Mouse (Mus musculus) ES-E14 (cell line): ENCODE measurements around the gene Mad1l1. TPM values are rescaled to one million over a fixed set of nuclear protein-coding genes. Genes with fewer than 3 reads are reported as not detected.

Experiments
- DNase-seq: peaks from one replicate; pipeline ENCODE4 v3.0.0-alpha.2; 2013; ENCODE audit warnings: low read depth, low spot score
- H3K27ac ChIP-seq: 2 replicates; pipeline ENCODE4 v1.5.1; 2012; ENCODE audit warnings: low read depth, mild to moderate bottlenecking, low read length, moderate library complexity, mixed read lengths; ENCODE audit not compliant: poor library complexity, insufficient read depth, severe bottlenecking
- H3K36me3 ChIP-seq: 2 replicates; pipeline ENCODE4 v1.6.1; 2012; ENCODE audit warnings: mild to moderate bottlenecking, low read length, moderate library complexity, mixed read lengths; ENCODE audit not compliant: control insufficient read depth, poor library complexity, insufficient read depth, severe bottlenecking
- H3K4me1 ChIP-seq, 2 experiments: fragments of 150-350 bp in 1 of 2; sonication (generic) in 1 of 2; 2 replicates each; pipeline ENCODE4 v1.6.1; 2012; ENCODE audit warnings: low read length in 2 of 2, mild to moderate bottlenecking in 1 of 2, mixed read lengths in 1 of 2; ENCODE audit not compliant: control insufficient read depth in 2 of 2, insufficient read depth in 2 of 2, poor library complexity in 1 of 2
- H3K4me3 ChIP-seq, 2 experiments: fragments of 150-350 bp in 1 of 2; sonication (generic) in 1 of 2; 2 replicates each; pipeline ENCODE4 v1.5.1; 2012; ENCODE audit warnings: low read length in 2 of 2, low read depth in 1 of 2, mild to moderate bottlenecking in 1 of 2, mixed read lengths in 1 of 2; ENCODE audit not compliant: insufficient read depth in 1 of 2, poor library complexity in 1 of 2, severe bottlenecking in 1 of 2
- H3K9ac ChIP-seq: 2 replicates; pipeline ENCODE4 v1.6.1; 2012; ENCODE audit warnings: low read depth, mild to moderate bottlenecking, low read length, mixed read lengths; ENCODE audit not compliant: poor library complexity, insufficient read depth, severe bottlenecking
- H3K9me3 ChIP-seq: fragments of 150-350 bp; sonication (generic); 2 replicates; pipeline ENCODE4 v1.6.1; 2012; ENCODE audit warnings: low read depth, mild to moderate bottlenecking, low read length; ENCODE audit not compliant: control insufficient read depth, insufficient read depth
- CHD2 ChIP-seq: IDR thresholded peaks from 2 replicates; pipeline ENCODE4 v1.6.1; 2014; ENCODE audit warnings: mild to moderate bottlenecking, low read depth, low read length, inconsistent platforms
- HCFC1 ChIP-seq: IDR thresholded peaks from 2 replicates; pipeline ENCODE4 v1.6.1; 2012; ENCODE audit warnings: low read length, inconsistent platforms, borderline replicate concordance; ENCODE audit not compliant: insufficient read depth
- MAFK ChIP-seq: IDR thresholded peaks from 2 replicates; pipeline ENCODE4 v1.6.1; 2014; ENCODE audit warnings: mild to moderate bottlenecking, low read depth, low read length, inconsistent platforms; ENCODE audit not compliant: insufficient read depth
- ZC3H11A ChIP-seq: IDR thresholded peaks from 2 replicates; pipeline ENCODE4 v1.6.1; 2012; ENCODE audit warnings: low read depth, mild to moderate bottlenecking, inconsistent platforms, low read length, borderline replicate concordance
- ZNF384 ChIP-seq: IDR thresholded peaks from 2 replicates; pipeline ENCODE4 v1.6.1; 2012; ENCODE audit warnings: low read depth, low read length, inconsistent platforms
- in situ Hi-C, 2 experiments: fragments of 600-800 bp; cut with MboI; formaldehyde crosslinking; loops; one replicate each; pipeline ENCODE4 v1.15.1; 2025; ENCODE audit warnings: low sequenced_read_pairs in 2 of 2, inconsistent platforms in 1 of 2; ENCODE audit not compliant: unreplicated experiment in 2 of 2
- total RNA-seq: library from RNA; depleted of rRNA; stranded (reverse); fragments of 300-350 nt; gene quantifications from 2 replicates; pipeline ENCODE4 v1.2.3, GENCODE M21; 2012

Gene Mad1l1
- total RNA-seq, 1 experiment, result 47.2 TPM

DNA sequence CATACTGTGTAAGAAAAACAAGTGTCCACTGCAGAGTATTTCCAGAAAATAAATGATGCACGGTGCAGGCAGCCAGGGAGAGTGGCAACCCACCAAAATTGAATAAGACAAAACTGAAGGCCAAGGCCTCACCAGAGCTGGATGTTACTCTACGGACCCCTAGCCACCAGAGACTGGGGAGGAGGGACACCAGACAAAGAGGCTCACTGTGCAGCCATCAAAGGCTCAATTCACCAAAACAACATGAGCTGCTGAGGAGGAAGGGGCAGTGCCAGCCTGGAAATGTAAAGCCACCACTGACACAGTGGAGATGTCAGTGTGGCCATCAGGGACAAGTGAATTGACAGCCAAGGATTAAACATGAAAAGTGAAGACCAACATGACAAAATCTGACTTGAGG is 169.5 kb downstream of the Mad1l1 start:
- Histone ChIP-seq H3K36me3 (no peaks in the 10 kb centered on the region), H3K9me3 (no peaks in the 10 kb centered on the region), H3K4me1 (peaks cover 0 to 14% of the 10 kb centered on the region in 2 experiments; a peak in 1 of 4 replicates), H3K27ac (no peak overlapping the region), H3K4me3 (no peak overlapping the region), H3K9ac (no peak overlapping the region)
- no peak for DNase-seq
- TF ChIP-seq ZNF384 (no peak), CHD2 (no peak), HCFC1 (no peak), MAFK (no peak), ZC3H11A (no peak)
- in situ Hi-C loops, result no loop called here

- DNase-seq, result no peak
- Histone ChIP-seq H3K27ac (no peak overlapping the region), H3K4me3 (no peak overlapping the region), H3K36me3 (no peaks in the 10 kb centered on the region), H3K9ac (no peak overlapping the region), H3K4me1 (peaks cover 0 to 14% of the 10 kb centered on the region in 2 experiments; a peak in 1 of 4 replicates), H3K9me3 (no peaks in the 10 kb centered on the region)
- in situ Hi-C loops, result no loop called here
- TF ChIP-seq MAFK, result no peak
- no peak for TF ChIP-seq CHD2
- TF ChIP-seq ZC3H11A, result no peak
- no peak for TF ChIP-seq ZNF384
- TF ChIP-seq HCFC1, result no peak
These were observed 170.2 kb downstream of the Mad1l1 start for GRCm38 (mm10) chr5:140151180-140151579.

DNA sequence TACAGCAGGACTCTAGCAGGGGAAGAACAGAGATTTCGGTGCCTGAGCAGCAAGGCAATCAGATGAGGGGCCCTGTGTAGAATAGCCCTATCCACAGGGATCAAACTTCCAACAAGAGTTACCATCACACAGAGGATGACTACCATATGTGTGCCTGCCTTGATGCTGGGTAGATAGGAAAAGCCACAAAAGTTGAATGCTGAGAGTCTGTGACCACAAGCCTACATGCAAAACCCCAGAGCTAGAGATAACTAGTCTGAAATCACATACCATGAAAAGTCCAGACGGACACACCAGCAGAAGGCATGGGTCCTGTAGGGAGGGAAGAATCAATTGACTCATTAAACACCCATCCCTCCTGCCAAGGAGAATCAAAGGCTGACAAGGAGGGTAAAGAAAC is 170.7 kb downstream of the Mad1l1 start:
- no peak overlapping the region for H3K4me3 ChIP-seq
- in situ Hi-C loops, result no loop called here
- no peak overlapping the region for H3K9ac ChIP-seq
- peaks cover 0 to 14% of the 10 kb centered on the region in 2 experiments; a peak in 1 of 4 replicates for H3K4me1 ChIP-seq
- no peaks in the 10 kb centered on the region for H3K36me3 ChIP-seq
- TF ChIP-seq ZNF384 (no peak), HCFC1 (no peak), MAFK (no peak), ZC3H11A (no peak), CHD2 (no peak)
- no peaks in the 10 kb centered on the region for H3K9me3 ChIP-seq
- H3K27ac ChIP-seq, result no peak overlapping the region
- DNase-seq, result no peak

DNA sequence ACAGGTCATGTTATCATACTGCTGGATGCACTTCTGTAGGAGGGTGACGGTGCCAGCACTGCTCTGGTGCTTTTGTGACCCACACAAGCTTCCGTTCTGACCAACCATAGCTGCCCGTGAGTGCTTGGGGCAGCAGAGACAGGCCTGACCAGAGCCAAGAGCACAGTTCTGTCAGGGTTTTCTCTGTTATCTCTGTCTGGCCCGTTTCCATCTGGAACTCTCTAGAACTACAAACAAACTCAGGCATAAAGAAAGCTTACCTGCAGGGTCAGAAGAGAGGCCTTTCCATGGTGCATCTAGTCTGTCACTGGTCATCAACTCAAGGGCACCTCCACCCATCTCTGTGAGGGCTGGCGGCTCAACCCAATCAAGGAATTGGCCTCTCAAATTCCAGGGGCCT is 171.2 kb downstream of the Mad1l1 start:
- Histone ChIP-seq H3K9ac (no peak overlapping the region), H3K27ac (no peak overlapping the region), H3K4me3 (no peak overlapping the region), H3K36me3 (no peaks in the 10 kb centered on the region), H3K4me1 (peaks cover 0 to 12% of the 10 kb centered on the region in 2 experiments; a peak in 1 of 4 replicates), H3K9me3 (no peaks in the 10 kb centered on the region)
- TF ChIP-seq MAFK (no peak), ZC3H11A (no peak), ZNF384 (no peak), HCFC1 (no peak), CHD2 (no peak)
- in situ Hi-C loops, result no loop called here
- no peak for DNase-seq

DNA sequence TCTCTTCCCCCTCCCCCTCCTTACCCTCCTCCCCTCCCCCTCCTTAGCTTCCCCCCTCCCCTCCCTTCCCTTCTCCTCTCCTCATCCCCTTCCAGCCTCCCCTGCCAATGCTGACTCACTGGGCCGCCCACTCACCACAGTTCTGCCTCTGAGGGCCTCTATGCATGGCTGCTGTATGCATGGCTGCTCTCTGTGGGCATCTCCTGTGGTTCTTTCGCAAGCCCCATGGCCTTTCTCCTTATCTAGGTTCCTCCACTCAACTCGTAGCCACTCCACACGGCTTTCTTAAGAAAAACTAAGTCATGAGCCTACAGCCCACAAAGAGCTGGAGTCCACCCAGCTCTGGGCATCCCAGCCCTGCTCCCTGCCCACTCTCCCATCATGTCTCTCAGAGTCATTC is 172.1 kb downstream of the Mad1l1 start:
- peaks cover 0 to 12% of the 10 kb centered on the region in 2 experiments; a peak in 1 of 4 replicates for H3K4me1 ChIP-seq
- TF ChIP-seq MAFK (no peak), ZC3H11A (no peak), HCFC1 (no peak), CHD2 (no peak), ZNF384 (no peak)
- in situ Hi-C loops, result no loop called here
- H3K9me3 ChIP-seq, result no peaks in the 10 kb centered on the region
- H3K9ac ChIP-seq, result no peak overlapping the region
- no peak overlapping the region for H3K4me3 ChIP-seq
- DNase-seq, result no peak
- H3K36me3 ChIP-seq, result no peaks in the 10 kb centered on the region
- no peak overlapping the region for H3K27ac ChIP-seq
